Mouse (Mus musculus): ENCODE measurements around the gene Pcsk7.

Gene Pcsk7

GRCm38 (mm10) chr9:45938952-45939637 lies 32.8 kb downstream of the Pcsk7 start:
- no peak for DNase-seq (ENCODE audit: low spot score)

- no peak for DNase-seq (ENCODE audit: low spot score)
Measured at GRCm38 (mm10) chr9:45939794-45940193, 33.5 kb downstream of the Pcsk7 start.

- DNase-seq (ENCODE audit: low spot score): no peak
Measured at GRCm38 (mm10) chr9:45941329-45941888, 35.1 kb downstream of the Pcsk7 start.

- no peak for DNase-seq (ENCODE audit: low spot score)
Measured at GRCm38 (mm10) chr9:45942464-45942863, 36.2 kb downstream of the Pcsk7 start.

- no peak for DNase-seq (ENCODE audit: low spot score)
Measured at GRCm38 (mm10) chr9:45942916-45943315, 36.6 kb downstream of the Pcsk7 start.

GRCm38 (mm10) chr9:45943628-45944505 lies 37.6 kb downstream of the Pcsk7 start:
- DNase-seq (ENCODE audit: low spot score): no peak

GRCm38 (mm10) chr9:45944506-45945400 lies 38.5 kb downstream of the Pcsk7 start:
- no peak for DNase-seq (ENCODE audit: low spot score)

GRCm38 (mm10) chr9:45945721-45946120 lies 39.4 kb downstream of the Pcsk7 start:
- DNase-seq (ENCODE audit: low spot score): no peak

- no peak for DNase-seq (ENCODE audit: low spot score)
Measured at GRCm38 (mm10) chr9:45946182-45946871, 40.0 kb downstream of the Pcsk7 start.

GRCm38 (mm10) chr9:45946872-45947183 lies 40.5 kb downstream of the Pcsk7 start:
- no peak for DNase-seq (ENCODE audit: low spot score)

GRCm38 (mm10) chr9:45952057-45952456 lies 45.8 kb downstream of the Pcsk7 start:
- no peak for DNase-seq (ENCODE audit: low spot score)

- no peak for DNase-seq (ENCODE audit: low spot score)
Measured at GRCm38 (mm10) chr9:45952890-45953289, 46.6 kb downstream of the Pcsk7 start.

- DNase-seq (ENCODE audit: low spot score): no peak
Measured at GRCm38 (mm10) chr9:45953511-45954293, 47.4 kb downstream of the Pcsk7 start.

- DNase-seq (ENCODE audit: low spot score): peak; percentile 60
Measured at GRCm38 (mm10) chr9:45954294-45955106, 48.2 kb downstream of the Pcsk7 start.

- DNase-seq (ENCODE audit: low spot score): peak; percentile 88
Measured at GRCm38 (mm10) chr9:45955107-45955963, 49.0 kb downstream of the Pcsk7 start, which contains the start of gene Sidt2. Gene Sidt2, minus strand, starts transcription at chr9:45955258.

- DNase-seq (ENCODE audit: low spot score): no peak
Measured at GRCm38 (mm10) chr9:45958023-45958670, 51.9 kb downstream of the Pcsk7 start.

GRCm38 (mm10) chr9:45958851-45959250 lies 52.6 kb downstream of the Pcsk7 start:
- no peak for DNase-seq (ENCODE audit: low spot score)

GRCm38 (mm10) chr9:45959661-45960060 lies 53.4 kb downstream of the Pcsk7 start:
- DNase-seq (ENCODE audit: low spot score): no peak

Measured in testis, postnatal 14 days (tissue).